Mouse (Mus musculus) CH12.LX (cell line): ENCODE data around the gene Plxnb2. TPM values are rescaled to one million over a fixed set of nuclear protein-coding genes. Genes with fewer than 3 reads are reported as not detected.

Experiments
- polyA plus RNA-seq: library from polyadenylated mRNA; unstranded; fragments of >175 nt; gene quantifications from 2 replicates; pipeline ENCODE4 v1.2.1, GENCODE M21; 2012; ENCODE audit warnings: low read depth; ENCODE audit not compliant: insufficient read length
- total RNA-seq, 2 experiments: library from RNA; depleted of rRNA; stranded (reverse); fragments of 300-350 nt in 1 of 2; fragments of >200 nt in 1 of 2; gene quantifications; 2 replicates each; pipeline ENCODE4 v1.2.3; 2012 to 2014

Plxnb2 gene
- total and polyA plus RNA-seq, 3 experiments: 2.9 to 51.5 (median 4.5) TPM

Other genes with a start within 250 kb of the Plxnb2 start
Only the 20 nearest of the 26 such genes appear.
- gene Mlc1, start 201.8 kb downstream of the Plxnb2 start, total RNA-seq (2012; rRNA removed): not detected in 2 replicates
- not detected in 2 replicates for gene Mlc1, start 201.8 kb downstream of the Plxnb2 start, total RNA-seq (2014; rRNA removed)
- gene Mlc1, start 201.8 kb downstream of the Plxnb2 start, polyA plus RNA-seq: not detected in 2 replicates
- not detected in 2 replicates for gene Mov10l1, start 197.9 kb downstream of the Plxnb2 start, total RNA-seq (2012; rRNA removed)
- not detected in 2 replicates for gene Mov10l1, start 197.9 kb downstream of the Plxnb2 start, total RNA-seq (2014; rRNA removed)
- gene Mov10l1, start 197.9 kb downstream of the Plxnb2 start, polyA plus RNA-seq: not detected in 2 replicates
- gene Panx2, start 121.1 kb downstream of the Plxnb2 start, total RNA-seq (2012; rRNA removed): not detected in 2 replicates
- not detected in 2 replicates for gene Panx2, start 121.1 kb downstream of the Plxnb2 start, total RNA-seq (2014; rRNA removed)
- not detected in 2 replicates for gene Panx2, start 121.1 kb downstream of the Plxnb2 start, polyA plus RNA-seq
- gene Trabd, start 105.7 kb downstream of the Plxnb2 start, total RNA-seq (2012; rRNA removed): 70.6 and 74.7 TPM in 2 replicates
- gene Trabd, start 105.7 kb downstream of the Plxnb2 start, total RNA-seq (2014; rRNA removed): 38.0 and 39.2 TPM in 2 replicates
- gene Trabd, start 105.7 kb downstream of the Plxnb2 start, polyA plus RNA-seq: 49.5 and 53.5 TPM in 2 replicates
- gene Selenoo, start 91.7 kb downstream of the Plxnb2 start, total RNA-seq (2012; rRNA removed): 6.5 and 11.7 TPM in 2 replicates
- gene Selenoo, start 91.7 kb downstream of the Plxnb2 start, total RNA-seq (2014; rRNA removed): 8.0 and 8.7 TPM in 2 replicates
- 2.3 and 3.7 TPM in 2 replicates for gene Selenoo, start 91.7 kb downstream of the Plxnb2 start, polyA plus RNA-seq
- gene Tubgcp6, start 57.7 kb downstream of the Plxnb2 start, total RNA-seq (2012; rRNA removed): 16.7 and 17.0 TPM in 2 replicates
- gene Tubgcp6, start 57.7 kb downstream of the Plxnb2 start, total RNA-seq (2014; rRNA removed): 11.3 and 13.3 TPM in 2 replicates
- 10.6 and 12.7 TPM in 2 replicates for gene Tubgcp6, start 57.7 kb downstream of the Plxnb2 start, polyA plus RNA-seq
- gene Hdac10, start 52.1 kb downstream of the Plxnb2 start, total RNA-seq (2012; rRNA removed): 14.1 and 17.7 TPM in 2 replicates
- 9.5 TPM in 2 replicates for gene Hdac10, start 52.1 kb downstream of the Plxnb2 start, total RNA-seq (2014; rRNA removed)
- gene Hdac10, start 52.1 kb downstream of the Plxnb2 start, polyA plus RNA-seq: 8.2 and 8.5 TPM in 2 replicates
- gene Mapk12, start 40.1 kb downstream of the Plxnb2 start, total RNA-seq (2012; rRNA removed): 0.17 and 0.21 TPM in 2 replicates
- not detected in 2 replicates for gene Mapk12, start 40.1 kb downstream of the Plxnb2 start, total RNA-seq (2014; rRNA removed)
- gene Mapk12, start 40.1 kb downstream of the Plxnb2 start, polyA plus RNA-seq: 0.14 TPM in 1 of 2 replicates, not detected in the other
- 7.4 and 11.4 TPM in 2 replicates for gene Mapk11, start 31.2 kb downstream of the Plxnb2 start, total RNA-seq (2012; rRNA removed)
- 3.5 and 3.9 TPM in 2 replicates for gene Mapk11, start 31.2 kb downstream of the Plxnb2 start, total RNA-seq (2014; rRNA removed)
- 5.2 and 5.3 TPM in 2 replicates for gene Mapk11, start 31.2 kb downstream of the Plxnb2 start, polyA plus RNA-seq
- 6.6 and 9.0 TPM in 2 replicates for gene Dennd6b, start 15.7 kb upstream of the Plxnb2 start, total RNA-seq (2012; rRNA removed)
- gene Dennd6b, start 15.7 kb upstream of the Plxnb2 start, total RNA-seq (2014; rRNA removed): 4.1 and 4.5 TPM in 2 replicates
- 8.8 and 9.1 TPM in 2 replicates for gene Dennd6b, start 15.7 kb upstream of the Plxnb2 start, polyA plus RNA-seq
- gene Ppp6r2, start 30.8 kb upstream of the Plxnb2 start, total RNA-seq (2012; rRNA removed): 10.0 and 14.7 TPM in 2 replicates
- 5.8 and 8.7 TPM in 2 replicates for gene Ppp6r2, start 30.8 kb upstream of the Plxnb2 start, total RNA-seq (2014; rRNA removed)
- gene Ppp6r2, start 30.8 kb upstream of the Plxnb2 start, polyA plus RNA-seq: 6.8 and 10.3 TPM in 2 replicates
- gene Sbf1, start 134.5 kb upstream of the Plxnb2 start, total RNA-seq (2012; rRNA removed): 64.6 and 79.1 TPM in 2 replicates
- 22.6 and 34.6 TPM in 2 replicates for gene Sbf1, start 134.5 kb upstream of the Plxnb2 start, total RNA-seq (2014; rRNA removed)
- gene Sbf1, start 134.5 kb upstream of the Plxnb2 start, polyA plus RNA-seq: 65.3 and 69.3 TPM in 2 replicates
- gene Adm2, start 141.9 kb upstream of the Plxnb2 start, total RNA-seq (2012; rRNA removed): 1.8 and 4.5 TPM in 2 replicates
- gene Adm2, start 141.9 kb upstream of the Plxnb2 start, total RNA-seq (2014; rRNA removed): 0.18 and 0.23 TPM in 2 replicates
- gene Adm2, start 141.9 kb upstream of the Plxnb2 start, polyA plus RNA-seq: 0.66 and 0.82 TPM in 2 replicates
- not detected in 2 replicates for gene Miox, start 153.6 kb upstream of the Plxnb2 start, total RNA-seq (2012; rRNA removed)
- gene Miox, start 153.6 kb upstream of the Plxnb2 start, total RNA-seq (2014; rRNA removed): not detected in 2 replicates
- not detected in 2 replicates for gene Miox, start 153.6 kb upstream of the Plxnb2 start, polyA plus RNA-seq
- gene Lmf2, start 174.9 kb upstream of the Plxnb2 start, total RNA-seq (2012; rRNA removed): 18.5 and 18.8 TPM in 2 replicates
- 9.1 and 9.9 TPM in 2 replicates for gene Lmf2, start 174.9 kb upstream of the Plxnb2 start, total RNA-seq (2014; rRNA removed)
- gene Lmf2, start 174.9 kb upstream of the Plxnb2 start, polyA plus RNA-seq: 28.2 and 36.2 TPM in 2 replicates
- 134 and 151 TPM in 2 replicates for gene Ncaph2, start 174.9 kb upstream of the Plxnb2 start, total RNA-seq (2012; rRNA removed)
- gene Ncaph2, start 174.9 kb upstream of the Plxnb2 start, total RNA-seq (2014; rRNA removed): 106 and 108 TPM in 2 replicates
- 95.4 and 122 TPM in 2 replicates for gene Ncaph2, start 174.9 kb upstream of the Plxnb2 start, polyA plus RNA-seq
- 34.7 and 35.7 TPM in 2 replicates for gene Sco2, start 193.1 kb upstream of the Plxnb2 start, total RNA-seq (2012; rRNA removed)
- gene Sco2, start 193.1 kb upstream of the Plxnb2 start, total RNA-seq (2014; rRNA removed): 24.9 and 27.2 TPM in 2 replicates
- 12.3 and 17.1 TPM in 2 replicates for gene Sco2, start 193.1 kb upstream of the Plxnb2 start, polyA plus RNA-seq
- gene Tymp, start 196.3 kb upstream of the Plxnb2 start, total RNA-seq (2012; rRNA removed): 1.1 and 1.4 TPM in 2 replicates
- 2.3 and 2.4 TPM in 2 replicates for gene Tymp, start 196.3 kb upstream of the Plxnb2 start, total RNA-seq (2014; rRNA removed)
- 1.1 and 1.5 TPM in 2 replicates for gene Tymp, start 196.3 kb upstream of the Plxnb2 start, polyA plus RNA-seq
- not detected in 2 replicates for gene Odf3b, start 198.5 kb upstream of the Plxnb2 start, total RNA-seq (2012; rRNA removed)
- gene Odf3b, start 198.5 kb upstream of the Plxnb2 start, total RNA-seq (2014; rRNA removed): not detected in 2 replicates
- not detected in 2 replicates for gene Odf3b, start 198.5 kb upstream of the Plxnb2 start, polyA plus RNA-seq
- gene Klhdc7b, start 204.1 kb upstream of the Plxnb2 start, total RNA-seq (2012; rRNA removed): not detected in 2 replicates
- not detected in 2 replicates for gene Klhdc7b, start 204.1 kb upstream of the Plxnb2 start, total RNA-seq (2014; rRNA removed)
- not detected in 2 replicates for gene Klhdc7b, start 204.1 kb upstream of the Plxnb2 start, polyA plus RNA-seq